22 mouse cellular contexts compared by ENCODE assay signal in the genomic region with DNA sequence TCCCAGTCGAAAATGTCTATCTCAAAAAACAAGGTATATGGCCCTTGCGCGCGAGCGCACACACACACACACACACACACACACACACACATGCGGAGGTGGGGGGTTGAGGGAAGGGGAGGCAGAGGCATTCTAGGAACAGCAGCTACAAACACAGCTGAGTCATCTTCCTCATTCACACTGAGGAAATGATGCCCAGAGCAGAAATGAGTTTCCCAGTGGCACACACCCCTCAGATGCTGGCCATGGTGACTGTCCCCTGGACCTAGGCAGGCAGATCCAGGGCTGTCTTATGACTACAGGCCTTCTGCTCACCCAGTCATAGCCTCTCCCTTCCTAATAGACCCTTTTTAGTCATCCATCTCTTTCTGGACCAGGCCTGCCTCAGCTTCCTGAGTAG. TPM values are rescaled to one million over a fixed set of nuclear protein-coding genes. Genes with fewer than 3 reads are reported as not detected.
DNase-seq lines count a peak whose midpoint lies in the region; ATAC-seq and TF ChIP-seq lines count a peak whose summit lies in the region.
"Had no signal": no experiment of that assay in that cellular context is flagged by ENCODE, and none has a peak within 500 bp of the region (broad histone marks: within the 10 kb centered on the region; RNA-seq: fewer than 3 reads in every experiment).

No protein-coding gene starts in this region.

- TF ChIP-seq CTCF in MEL (IDR thresholded peaks at IDR 0.05 in 2 of 3, conservative IDR thresholded peaks at IDR 0.05 in 1 of 3; ENCODE audit: control insufficient read depth in 1 of 3, insufficient read depth in 1 of 3, low read depth in 2 of 3, low read length in 3 of 3, poor library complexity in 1 of 3, severe bottlenecking in 1 of 3): no peak

- H3K27ac ChIP-seq in MEL (ENCODE audit: control insufficient read depth, low read depth, low read length): no peak overlapping the region
- H3K27ac ChIP-seq: forebrain, embryonic 12.5 days; heart, embryonic 13.5 days; kidney, postnatal 0 days; layer of hippocampus, adult 2 months; midbrain, embryonic 15.5 days had no signal

- no peak overlapping the region for H3K4me3 ChIP-seq in MEL (ENCODE audit: control insufficient read depth in 1 of 2, insufficient read depth in 1 of 2, low read depth in 2 of 2, low read length in 2 of 2)
- H3K4me3 ChIP-seq: forebrain, embryonic 12.5 days; heart, embryonic 13.5 days; layer of hippocampus, adult 2 months; midbrain, embryonic 15.5 days had no signal

- H3K9ac ChIP-seq in MEL (ENCODE audit: control insufficient read depth, low read depth, low read length, poor library complexity, severe bottlenecking): no peak overlapping the region
- H3K9ac ChIP-seq: forebrain, embryonic 12.5 days; heart, embryonic 13.5 days; midbrain, embryonic 15.5 days had no signal

- peak; percentile 16 for DNase-seq in lung, postnatal 25 days (ENCODE audit: low spot score)
- DNase-seq in lung, postnatal 10 days: no peak
- peak; percentile 58 for DNase-seq in MEL (ENCODE audit: low read depth, low spot score)
- DNase-seq in right cerebral cortex, postnatal 14 days: no peak
- DNase-seq in layer of hippocampus, adult 11-12 months (ENCODE audit: low spot score): no peak
- DNase-seq: adrenal gland, postnatal 25 days; cerebellum, postnatal 14 days; heart, postnatal 36 days; kidney, adult 11 months had no signal

- peaks cover 0 to 32% of the 10 kb centered on the region in 2 experiments; a peak in 2 of 4 replicates for H3K36me3 ChIP-seq in MEL (ENCODE audit: control insufficient read depth in 1 of 2, insufficient read depth in 2 of 2, low read length in 2 of 2)
- H3K36me3 ChIP-seq: forebrain, embryonic 12.5 days; heart, embryonic 13.5 days; midbrain, embryonic 15.5 days had no signal

- H3K9me3 ChIP-seq in MEL (replicated peaks; ENCODE audit: insufficient read depth, low read length): no peaks in the 10 kb centered on the region
- H3K9me3 ChIP-seq: forebrain, embryonic 12.5 days; heart, embryonic 13.5 days; midbrain, embryonic 15.5 days had no signal

- peaks cover 11 to 55% of the 10 kb centered on the region in 2 experiments for H3K4me1 ChIP-seq in MEL (ENCODE audit: control insufficient read depth in 1 of 2, insufficient read depth in 2 of 2, low read length in 2 of 2)
- H3K4me1 ChIP-seq: midbrain, embryonic 15.5 days had no signal

- H3K79me2 ChIP-seq in MEL (ENCODE audit: control insufficient read depth, insufficient read depth, low read length, poor library complexity): no peaks in the 10 kb centered on the region

- peak; percentile 47 for ATAC-seq in common myeloid progenitor, adult 5-6 weeks (replicated peaks; ENCODE audit: low read depth, poor library complexity, severe bottlenecking)
- ATAC-seq in monocyte, adult 5-6 weeks (replicated peaks; ENCODE audit: insufficient number of reproducible peaks, low FRiP score, low TSS enrichment, poor library complexity, severe bottlenecking): peak; percentile 42
- ATAC-seq: CD4-positive, CD25-positive, alpha-beta regulatory T cell, adult 4 months; hindbrain, embryonic 16.5 days; midbrain, embryonic 15.5 days had no signal

- no peaks in the 10 kb centered on the region for H3K27me3 ChIP-seq in MEL (ENCODE audit: control insufficient read depth in 1 of 2, insufficient read depth in 2 of 2, low read length in 2 of 2)
- H3K27me3 ChIP-seq: forebrain, embryonic 12.5 days; heart, embryonic 13.5 days; midbrain, embryonic 15.5 days had no signal

- TF ChIP-seq EP300 in MEL (IDR thresholded peaks at IDR 0.05; ENCODE audit: low read depth in 1 of 2, low read length in 2 of 2): peak; percentile 8 to 39; a peak in 2 of 4 replicates

- TF ChIP-seq RAD21 in MEL (IDR thresholded peaks at IDR 0.05; ENCODE audit: low read depth, low read length): no peak

- TF ChIP-seq POLR2A in MEL (IDR thresholded peaks at IDR 0.05; ENCODE audit: control insufficient read depth in 1 of 2, insufficient read depth in 1 of 2, low read depth in 1 of 2, low read length in 2 of 2, poor library complexity in 1 of 2): no peak

TF ChIP-seq in MEL, 35 proteins besides CTCF, POLR2A, EP300 and RAD21:
- TF ChIP-seq POLR2AphosphoS5 (IDR thresholded peaks at IDR 0.05; ENCODE audit: borderline replicate concordance, low read depth, low read length) (no peak), ETS1 (IDR thresholded peaks at IDR 0.05; ENCODE audit: low read depth, low read length) (peak; percentile 46; the same call in 1 of the 2 replicates)
TF ChIP-seq in MEL: peak in this region for 1.

RNA-seq across cellular contexts. Expression of a gene that starts 8.7 kb away (rescaled TPM):
- 26.2 and 33.0 TPM in 2 replicates for total RNA-seq in MEL (2012; rRNA removed)
- 1,000 to 10,000 TPM in 1 of 2 experiments, 100 to 1,000 TPM in 1; 304 to 1,080 TPM for polyA plus RNA-seq in MEL (2012; ENCODE audit: insufficient read depth in 1 of 2, insufficient read length in 2 of 2, low read depth in 1 of 2, low replicate concordance in 2 of 2, missing spikeins in 1 of 2)
- total RNA-seq in common myeloid progenitor, adult 5-6 weeks (2017): 31.1 and 35.6 TPM in 2 replicates
- total RNA-seq in monocyte, adult 5-6 weeks (2017): 3.5 to 27.0 TPM (median 23.8 TPM) in 3 replicates

RNA-seq across cellular contexts. Expression of a gene that starts 38.8 kb away (rescaled TPM):
- total RNA-seq in MEL (2012; rRNA removed): not detected in 2 replicates
- polyA plus RNA-seq in MEL (2012; ENCODE audit: insufficient read depth in 1 of 2, insufficient read length in 2 of 2, low read depth in 1 of 2, low replicate concordance in 2 of 2, missing spikeins in 1 of 2): under 1 TPM in 1 of 2 experiments, not detected in 1; 0.25 TPM
- total RNA-seq in common myeloid progenitor, adult 5-6 weeks (2017): not detected in 2 replicates
- total RNA-seq in monocyte, adult 5-6 weeks (2017): 1.0 to 1.5 TPM in 2 of 3 replicates, not detected in the other

RNA-seq across cellular contexts. Expression of a gene that starts 39.6 kb away (rescaled TPM):
- 182 and 199 TPM in 2 replicates for total RNA-seq in MEL (2012; rRNA removed)
- polyA plus RNA-seq in MEL (2012; ENCODE audit: insufficient read depth in 1 of 2, insufficient read length in 2 of 2, low read depth in 1 of 2, low replicate concordance in 2 of 2, missing spikeins in 1 of 2): 100 to 1,000 TPM; 260 to 394 TPM
- total RNA-seq in common myeloid progenitor, adult 5-6 weeks (2017): 111 and 129 TPM in 2 replicates
- 81.2 to 110 TPM (median 99.0 TPM) in 3 replicates for total RNA-seq in monocyte, adult 5-6 weeks (2017)

RNA-seq across cellular contexts. Expression of a gene that starts 57.7 kb away (rescaled TPM):
- total RNA-seq in MEL (2012; rRNA removed): not detected in 2 replicates
- polyA plus RNA-seq in MEL (2012; ENCODE audit: insufficient read depth in 1 of 2, insufficient read length in 2 of 2, low read depth in 1 of 2, low replicate concordance in 2 of 2, missing spikeins in 1 of 2): not detected
- not detected in 2 replicates for total RNA-seq in common myeloid progenitor, adult 5-6 weeks (2017)
- total RNA-seq in monocyte, adult 5-6 weeks (2017): not detected in 3 replicates
- total RNA-seq: adrenal gland, postnatal 25 days; gastrocnemius, postnatal 4 days; heart, postnatal 36 days; layer of hippocampus, adult 2 months; left cerebral cortex, postnatal 36 days; liver, adult 2 months had no signal
- polyA plus RNA-seq: CD4-positive, CD25-positive, alpha-beta regulatory T cell, adult 4 months; forebrain, embryonic 12.5 days; heart, embryonic 13.5 days; hindbrain, embryonic 16.5 days; kidney, postnatal 0 days; liver, adult 2 months; midbrain, embryonic 15.5 days; urinary bladder, adult 2 months had no signal

Comparison
In these comparisons a context has a peak if more than half of its experiments do, and no peak if none do; other contexts are left out.
1. DNase-seq: peak in lung, postnatal 25 days (single experiment) and MEL (single experiment); none in lung, postnatal 10 days (single experiment), right cerebral cortex, postnatal 14 days (single experiment) and layer of hippocampus, adult 11-12 months (single experiment).